Mouse (Mus musculus) small intestine, adult 2 months (tissue): ENCODE measurements around the gene Nfxl1.
"Not testable (repeated sequence)": the region's sequence is repeated elsewhere in the genome, so short reads cannot be mapped to it uniquely, and the experiment has no call there.

ENCODE experiments used
- CTCF ChIP-seq: fragments of 200-500 bp; IDR thresholded peaks from 2 replicates; pipeline ENCODE4 v1.5.1; 2012; ENCODE audit warnings: low read depth, mild to moderate bottlenecking, control low read depth, inconsistent platforms, low read length, moderate library complexity, mixed read lengths; ENCODE audit not compliant: insufficient replicate concordance, insufficient read length; ENCODE audit errors: extremely low read depth
- POLR2A ChIP-seq: fragments of 200-500 bp; IDR thresholded peaks from 2 replicates; pipeline ENCODE4 v1.6.1; 2012; ENCODE audit warnings: low read depth, mild to moderate bottlenecking, control low read depth, inconsistent platforms, low read length, moderate library complexity

DNA sequence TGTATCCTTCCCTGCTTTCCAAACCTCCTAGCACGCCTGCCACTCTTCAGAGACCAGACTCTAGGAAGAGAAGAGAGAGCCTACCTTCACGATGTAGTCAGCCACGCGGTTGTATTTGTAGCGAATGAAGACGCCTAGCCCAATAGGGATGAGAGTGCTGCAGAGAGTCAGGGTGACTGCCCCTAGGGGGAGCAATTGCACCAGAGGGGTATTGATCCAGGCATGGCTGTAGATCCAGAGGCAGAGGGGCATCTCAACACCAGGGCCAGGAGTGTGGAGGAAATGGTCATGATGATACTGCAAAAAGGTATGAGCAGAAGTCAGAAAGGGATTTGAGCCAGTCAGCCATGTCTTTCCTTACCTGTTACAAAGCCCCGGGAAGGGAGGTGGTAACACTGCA lies 26.6 kb upstream of the Nfxl1 start:
- not testable (repeated sequence) for TF ChIP-seq POLR2A
- TF ChIP-seq CTCF: peak; percentile 37; the same call in 1 of the 2 replicates
